Mouse (Mus musculus) brown adipose tissue, adult 24 weeks (tissue): ENCODE data around the gene Zdhhc22. TPM values are rescaled to one million over a fixed set of nuclear protein-coding genes. Genes with fewer than 3 reads are reported as not detected.

Source experiments
- H3K27ac ChIP-seq: fragments of 200-500 bp; replicated peaks from 2 replicates; pipeline ENCODE4 v1.5.1; 2012; ENCODE audit warnings: low read depth, mild to moderate bottlenecking, low read length
- H3K4me1 ChIP-seq: fragments of 200-500 bp; 2 replicates; pipeline ENCODE4 v1.6.1; 2012; ENCODE audit warnings: low read length, mixed read lengths; ENCODE audit not compliant: control insufficient read depth, insufficient read depth, insufficient read length
- H3K4me3 ChIP-seq: fragments of 200-500 bp; 2 replicates; pipeline ENCODE4 v1.5.1; 2012; ENCODE audit warnings: low read depth, mild to moderate bottlenecking, low read length, moderate library complexity; ENCODE audit not compliant: insufficient read depth
- polyA plus RNA-seq: library from polyadenylated mRNA; stranded (reverse); fragments of >200 nt; gene quantifications from 2 replicates; pipeline ENCODE4 v1.2.4, GENCODE M21; 2012; ENCODE audit not compliant: missing spikeins, insufficient read depth, insufficient read length

The Zdhhc22 gene
- polyA plus RNA-seq, 1 experiment: not detected

DNA sequence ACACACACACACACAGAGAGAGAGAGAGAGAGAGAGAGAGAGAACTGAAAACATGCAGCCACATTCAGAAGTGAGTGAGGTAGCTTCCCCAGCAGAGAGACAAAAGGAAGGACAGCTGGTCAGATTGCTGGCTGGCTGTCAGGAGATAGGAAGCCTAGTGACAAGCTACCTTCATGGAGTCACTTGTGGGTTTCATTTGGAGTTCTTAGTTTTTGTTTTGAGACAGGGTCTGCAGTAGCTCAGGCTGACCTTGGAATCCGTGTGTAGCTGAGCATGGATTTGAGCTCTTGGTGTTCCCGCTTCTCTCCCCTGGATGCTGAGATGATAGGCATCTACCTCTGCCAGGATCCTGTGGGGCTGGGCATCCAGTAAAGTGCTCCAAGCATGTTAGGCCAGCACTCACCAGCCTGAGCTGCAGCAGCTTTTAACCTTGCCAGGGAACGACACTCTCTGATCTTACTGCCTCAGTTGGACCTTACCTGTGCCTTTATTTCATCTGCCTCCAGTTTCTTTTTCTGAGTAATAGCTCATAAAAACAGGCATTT is 29.4 kb downstream of the Zdhhc22 start:
- no peak overlapping the region for H3K27ac ChIP-seq
- no peak overlapping the region for H3K4me3 ChIP-seq
- H3K4me1 ChIP-seq: no peaks in the 10 kb centered on the region

DNA sequence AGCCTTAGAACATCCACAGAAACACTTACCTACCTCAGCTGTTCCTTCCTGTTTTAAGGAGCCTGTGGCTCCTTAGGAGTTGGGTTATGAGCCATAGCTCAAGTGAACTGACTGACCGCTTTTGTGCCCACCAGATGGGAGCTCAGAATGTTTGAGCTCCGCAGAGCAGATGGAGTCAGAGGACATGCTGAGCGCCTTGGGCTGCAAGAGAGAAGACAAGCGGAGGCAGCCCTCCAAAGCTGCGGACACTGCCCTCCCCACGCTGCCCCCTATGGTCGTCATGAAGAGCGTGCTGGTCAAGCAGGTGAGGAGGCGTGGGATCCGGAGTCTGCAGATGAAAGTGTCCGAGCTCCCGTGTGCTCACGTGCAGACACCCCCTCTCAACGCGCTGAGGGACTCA is 30.1 kb downstream of the Zdhhc22 start:
- Histone ChIP-seq H3K4me1 (no peaks in the 10 kb centered on the region), H3K4me3 (no peak overlapping the region), H3K27ac (no peak overlapping the region)

DNA sequence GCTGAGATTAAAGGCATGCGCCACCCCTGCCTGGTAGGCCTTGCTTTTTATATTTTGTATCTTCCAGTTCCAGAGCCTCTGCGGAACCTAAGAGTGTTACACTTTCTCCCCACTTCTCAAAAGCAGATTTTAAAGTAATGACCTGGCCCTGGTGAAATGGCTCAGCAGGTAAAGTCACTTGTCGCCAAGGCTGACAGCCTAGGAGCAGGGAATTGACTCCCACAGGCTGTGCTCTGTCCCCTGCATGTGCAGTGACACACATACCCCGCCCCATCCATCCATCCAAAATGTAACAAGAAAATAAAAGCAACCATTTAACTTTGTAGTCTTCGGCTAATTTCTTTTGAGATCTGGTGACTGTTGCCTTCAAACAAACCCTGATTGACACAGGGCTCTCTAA is 30.6 kb downstream of the Zdhhc22 start:
- Histone ChIP-seq H3K27ac (no peak overlapping the region), H3K4me3 (no peak overlapping the region)

DNA sequence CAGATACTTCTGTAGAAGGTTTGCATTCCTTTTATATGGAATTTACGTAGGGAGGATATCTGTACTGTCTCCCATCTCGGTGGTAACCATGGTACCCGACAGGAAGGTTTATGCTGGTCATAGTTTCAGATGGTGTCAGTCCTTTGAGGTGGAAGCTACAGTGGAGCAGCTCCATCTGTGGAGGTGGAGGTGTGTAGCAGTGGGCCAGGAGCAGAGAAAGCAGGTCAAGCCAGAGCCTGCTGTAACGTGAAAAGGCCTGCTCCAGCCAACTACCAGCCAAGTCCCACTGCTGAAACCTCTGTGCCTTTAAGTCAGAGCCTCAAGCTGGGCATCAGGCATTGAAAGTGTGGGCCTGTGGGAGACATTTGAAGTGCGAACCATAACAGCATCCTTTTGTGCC is 31.7 kb downstream of the Zdhhc22 start:
- Histone ChIP-seq H3K27ac (no peak overlapping the region), H3K4me3 (no peak overlapping the region), H3K4me1 (no peaks in the 10 kb centered on the region)

More for the DNA sequence above, 30.6 kb downstream of the Zdhhc22 start:
- no peaks in the 10 kb centered on the region for H3K4me1 ChIP-seq

DNA sequence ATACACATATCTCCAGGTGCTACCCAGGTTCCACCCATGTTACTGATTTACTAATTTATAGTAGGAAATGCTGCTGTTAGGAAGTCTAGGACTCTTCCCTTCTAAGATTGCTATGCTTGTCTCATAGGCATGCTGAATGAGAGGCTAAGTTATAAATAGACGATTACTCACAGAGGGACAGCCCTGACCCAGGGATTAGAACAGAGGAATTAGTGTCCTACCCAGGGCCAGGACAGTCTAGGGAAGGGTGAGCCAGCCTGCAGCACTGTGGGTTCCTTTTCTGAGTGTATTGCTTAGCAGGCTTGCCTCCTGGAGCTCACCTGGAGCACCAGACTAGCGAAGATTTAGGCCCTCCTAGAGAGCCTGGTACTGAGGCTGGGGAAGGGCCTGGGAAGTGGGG is 34.3 kb downstream of the Zdhhc22 start:
- H3K4me1 ChIP-seq: no peaks in the 10 kb centered on the region
- no peak overlapping the region for H3K27ac ChIP-seq
- no peak overlapping the region for H3K4me3 ChIP-seq

DNA sequence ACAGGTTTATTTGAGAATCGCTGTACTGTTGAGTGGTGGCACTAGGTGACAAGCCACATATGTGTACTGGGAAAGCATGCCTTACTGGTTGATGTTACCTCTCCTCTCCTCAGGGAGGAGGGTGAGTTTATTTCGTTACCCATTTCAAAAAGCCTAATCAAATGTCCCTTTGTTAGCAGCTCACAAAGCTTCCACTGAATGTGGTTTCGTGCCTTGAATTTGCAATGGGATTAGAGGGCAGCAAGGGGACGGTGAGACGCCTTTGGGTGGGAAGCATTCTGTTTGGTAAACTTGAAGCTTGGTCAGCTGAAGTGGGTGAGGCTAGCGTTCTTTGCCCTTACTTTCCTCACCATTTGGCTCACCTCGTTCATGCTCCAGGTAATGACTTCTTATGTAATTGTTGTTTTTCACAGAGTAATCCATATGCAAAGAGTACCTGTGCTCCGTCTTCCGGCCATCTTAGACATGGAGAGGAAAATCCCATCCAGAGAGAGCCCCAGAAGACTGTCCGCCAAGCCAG is 37.8 kb downstream of the Zdhhc22 start:
- peaks cover 6% of the 10 kb centered on the region for H3K4me1 ChIP-seq
- no peak overlapping the region for H3K27ac ChIP-seq
- H3K4me3 ChIP-seq: no peak overlapping the region

DNA sequence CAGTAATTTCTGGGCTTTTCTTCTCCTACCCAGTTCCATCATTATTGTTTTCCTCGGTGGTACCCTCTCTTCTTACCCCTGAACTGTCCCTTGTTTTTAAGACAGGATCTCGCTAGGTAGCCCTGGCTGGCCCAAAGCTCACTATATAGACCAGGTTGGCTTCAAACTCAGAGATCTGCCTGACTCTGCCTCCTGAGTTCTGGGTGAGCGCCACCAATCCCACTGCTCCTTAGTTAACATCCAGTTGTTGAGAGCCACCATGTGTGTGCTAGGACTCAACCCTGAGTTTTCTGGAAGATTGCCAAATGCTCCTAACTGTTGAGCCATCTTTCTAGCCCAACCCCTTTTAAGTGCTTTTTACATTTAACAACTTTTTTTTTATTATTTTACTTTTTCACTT is 39.3 kb downstream of the Zdhhc22 start:
- Histone ChIP-seq H3K4me1 (peaks cover 6% of the 10 kb centered on the region), H3K4me3 (no peak overlapping the region), H3K27ac (no peak overlapping the region)

DNA sequence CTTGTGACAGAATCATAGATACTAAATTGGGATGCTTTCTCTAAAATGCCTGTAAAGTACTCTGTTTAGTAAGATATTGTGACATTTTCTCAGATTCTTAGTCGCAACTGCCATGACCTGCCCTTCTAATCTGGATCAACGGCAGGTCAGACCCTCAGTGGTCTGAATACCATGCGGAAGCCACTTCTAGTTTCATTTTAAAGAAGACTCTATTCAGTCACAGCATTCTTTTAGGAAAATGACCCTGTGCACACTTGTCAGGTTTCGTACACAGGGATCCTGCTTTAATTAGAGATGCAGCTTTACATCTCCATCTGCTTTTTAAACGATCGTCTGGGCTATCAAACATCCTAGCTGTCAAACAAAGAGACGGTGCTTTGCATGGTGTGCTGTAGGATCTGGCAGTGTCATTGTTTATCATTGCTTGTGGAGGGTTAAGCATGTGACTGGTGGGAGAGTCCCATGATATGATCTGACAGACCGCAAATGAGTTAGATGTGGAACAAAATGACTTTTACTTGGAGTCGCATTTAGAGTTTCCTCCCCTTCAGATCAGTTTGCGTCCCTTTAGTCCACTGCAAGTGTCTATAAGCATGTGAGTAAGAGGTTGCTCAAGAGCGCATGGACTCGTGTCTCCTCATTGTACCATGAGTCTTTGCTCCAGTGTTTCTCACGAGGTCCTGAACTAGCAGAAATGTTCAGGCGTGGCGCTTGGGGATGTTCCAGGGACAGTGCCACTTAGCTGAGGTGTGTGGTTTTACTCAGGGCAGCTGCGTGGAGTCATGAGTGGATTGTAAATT is 39.9 kb downstream of the Zdhhc22 start:
- no peak overlapping the region for H3K27ac ChIP-seq

DNA sequence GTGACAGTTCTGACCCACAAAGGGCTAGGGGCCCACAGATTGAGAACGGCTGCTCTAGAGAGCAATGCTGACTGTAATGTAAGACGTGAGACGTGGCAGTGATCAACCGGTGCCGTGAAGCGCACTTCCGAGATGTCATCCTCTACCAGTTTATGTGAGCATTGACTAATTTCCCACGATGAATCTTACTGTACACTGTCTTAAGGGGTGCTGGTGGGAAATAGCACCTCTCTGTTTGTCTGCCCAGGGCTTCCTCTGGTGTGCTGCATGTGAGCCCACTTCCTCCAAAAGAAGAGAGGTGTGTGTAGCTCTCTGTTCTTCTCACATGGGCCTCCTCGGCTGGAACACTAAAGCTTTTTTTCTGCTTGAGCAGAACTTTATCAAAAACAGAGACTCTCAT is 40.7 kb downstream of the Zdhhc22 start:
- Histone ChIP-seq H3K27ac (no peak overlapping the region), H3K4me1 (peaks cover 6% of the 10 kb centered on the region), H3K4me3 (no peak overlapping the region)

More for the DNA sequence above, 39.9 kb downstream of the Zdhhc22 start:
- Histone ChIP-seq H3K4me1 (peaks cover 6% of the 10 kb centered on the region), H3K4me3 (no peak overlapping the region)

DNA sequence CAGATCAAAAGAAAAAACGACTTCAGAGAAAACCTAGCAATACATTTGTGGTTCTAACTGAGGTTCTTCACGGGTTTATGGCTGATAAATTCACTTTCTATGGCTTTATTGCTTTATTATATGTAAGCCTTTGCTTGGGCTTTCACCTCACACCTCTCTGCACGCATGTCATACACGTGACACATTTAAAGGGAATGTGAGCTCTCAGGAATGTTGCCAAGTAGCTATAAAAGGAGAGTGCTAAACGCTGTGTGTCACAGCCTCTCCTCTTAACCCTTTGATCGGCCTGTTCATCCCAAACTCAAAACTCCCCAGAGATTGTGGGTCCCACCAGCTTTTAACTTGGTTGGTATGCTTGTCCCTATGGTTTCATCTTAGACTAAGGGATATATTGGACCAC is 41.6 kb downstream of the Zdhhc22 start:
- Histone ChIP-seq H3K4me1 (peaks cover 6% of the 10 kb centered on the region), H3K4me3 (no peak overlapping the region), H3K27ac (no peak overlapping the region)

DNA sequence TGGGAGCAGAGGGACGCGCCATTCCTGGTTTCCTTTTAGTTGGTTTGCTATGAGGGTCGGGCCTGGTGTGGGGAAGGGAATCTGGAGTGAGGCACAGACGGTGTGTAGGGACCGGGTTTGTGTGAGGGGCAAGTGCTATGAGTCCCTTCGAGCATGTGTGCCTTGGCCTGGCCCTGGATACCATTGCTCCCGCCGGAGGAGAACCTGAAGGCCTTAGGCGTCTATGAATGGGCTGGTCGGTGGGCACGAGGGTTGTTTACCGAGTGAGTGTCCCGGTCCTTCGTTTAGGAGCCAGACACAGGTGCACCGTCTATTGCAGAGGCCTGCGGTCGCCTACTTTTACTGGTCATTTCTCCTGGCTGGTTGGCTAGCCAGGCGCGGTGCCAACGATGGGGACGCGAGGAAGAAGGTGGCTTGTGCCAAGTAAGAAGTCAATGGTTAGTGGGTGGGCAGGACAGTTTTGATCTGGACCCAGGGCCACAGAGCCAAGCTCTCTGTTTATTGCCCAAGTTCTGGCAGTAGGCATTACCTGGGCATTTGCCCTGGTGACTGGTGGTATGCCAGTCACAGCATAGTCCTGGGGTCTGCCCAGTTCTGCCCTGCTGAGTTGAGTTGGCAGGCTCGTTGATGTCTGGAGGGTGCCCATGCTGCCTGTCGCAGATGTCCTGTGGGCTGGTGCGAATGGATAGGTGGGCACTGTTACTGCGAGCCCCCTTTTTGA is 42.4 kb downstream of the Zdhhc22 start:
- Histone ChIP-seq H3K4me1 (peaks cover 6% of the 10 kb centered on the region), H3K27ac (peak overlapping the region; percentile 84), H3K4me3 (peak overlapping the region; percentile 73)

DNA sequence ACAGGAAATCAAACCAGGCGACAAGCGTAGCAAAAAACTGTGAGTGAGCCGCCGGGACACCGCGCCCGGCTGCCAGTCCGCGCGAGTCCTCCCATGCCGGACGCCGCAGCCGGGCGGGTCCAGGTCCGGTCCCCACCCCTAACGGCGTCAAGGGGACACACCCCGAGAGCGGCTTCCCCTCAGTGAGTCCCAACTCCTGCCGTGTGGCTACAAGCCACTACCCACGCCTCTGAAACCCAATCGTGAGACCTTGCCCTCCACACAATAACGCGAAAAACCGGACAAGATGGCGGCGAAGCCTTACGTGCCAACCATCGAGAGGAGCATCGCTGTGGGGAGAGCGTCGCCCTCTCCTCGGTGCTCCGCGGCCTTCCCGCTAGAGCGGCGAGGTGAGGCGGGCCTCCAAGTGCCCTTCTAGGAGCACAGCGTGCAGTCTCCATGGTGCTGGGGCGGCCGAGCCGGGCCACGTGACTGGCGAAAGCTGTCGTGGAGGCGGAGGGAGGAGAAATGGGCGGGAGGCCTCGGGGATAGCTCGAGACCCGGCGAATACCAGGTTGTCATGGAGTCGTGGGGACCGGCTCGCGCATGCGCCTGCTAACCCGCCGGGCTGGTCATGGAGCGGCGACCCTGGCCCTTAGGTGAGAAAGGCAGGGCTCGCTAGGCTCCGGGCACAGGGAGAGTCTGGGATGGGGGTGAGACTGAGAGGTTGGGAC is 43.2 kb downstream of the Zdhhc22 start, which contains the start of gene Cipc:
Gene Cipc, plus strand, starts transcription at position 182 of the 713 bp plus-strand sequence.
- Histone ChIP-seq H3K27ac (peak within 1 kb of the TSS; percentile 93), H3K4me3 (peak within 1 kb of the TSS; percentile 73), H3K4me1 (peaks cover 6% of the 10 kb centered on the region)

DNA sequence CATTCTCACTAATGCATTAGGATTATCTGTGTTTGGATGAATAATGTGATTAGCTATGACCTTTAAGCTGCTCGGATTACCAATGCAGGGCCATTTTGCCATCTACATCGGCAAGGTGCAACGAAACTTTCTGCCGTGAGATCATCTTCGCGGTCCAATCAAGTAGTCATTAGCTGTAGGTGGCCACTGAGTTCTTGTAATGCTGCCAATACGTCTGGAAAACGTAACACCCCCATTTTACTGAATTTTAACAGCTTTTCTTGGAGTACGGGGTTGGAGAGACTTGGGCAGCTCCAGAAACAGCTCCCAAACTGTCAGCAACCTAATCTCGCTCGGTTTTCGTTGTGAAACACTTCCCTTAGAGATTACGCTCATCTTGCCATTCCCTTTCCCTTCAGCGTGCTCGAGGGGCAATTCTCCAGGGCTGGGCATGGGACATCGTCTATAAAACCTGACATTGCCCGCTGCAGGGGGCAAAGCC is 43.9 kb downstream of the Zdhhc22 start:
- H3K4me3 ChIP-seq: peak overlapping the region; percentile 73
- H3K4me1 ChIP-seq: peaks cover 6% of the 10 kb centered on the region
- peak overlapping the region; percentile 93 for H3K27ac ChIP-seq

DNA sequence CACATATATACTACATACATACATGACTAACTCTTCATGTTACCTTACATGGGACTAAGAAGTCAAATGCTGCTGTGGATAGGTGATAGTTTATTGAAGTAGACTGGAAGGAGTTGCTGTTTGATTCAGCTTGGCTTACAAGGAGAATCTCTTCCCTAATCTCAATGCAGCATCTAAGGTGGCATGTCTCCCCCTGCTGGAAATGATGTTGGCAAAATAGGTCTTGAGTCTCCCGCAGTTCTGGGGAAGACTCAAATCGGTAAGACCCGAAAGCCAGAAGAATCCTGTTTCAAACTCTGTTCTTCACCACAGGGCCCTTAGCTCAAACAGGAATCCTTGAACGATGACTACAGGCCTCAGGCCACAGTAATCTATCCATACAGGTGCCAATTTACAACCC is 45.1 kb downstream of the Zdhhc22 start:
- H3K27ac ChIP-seq: peak overlapping the region; percentile 61

DNA sequence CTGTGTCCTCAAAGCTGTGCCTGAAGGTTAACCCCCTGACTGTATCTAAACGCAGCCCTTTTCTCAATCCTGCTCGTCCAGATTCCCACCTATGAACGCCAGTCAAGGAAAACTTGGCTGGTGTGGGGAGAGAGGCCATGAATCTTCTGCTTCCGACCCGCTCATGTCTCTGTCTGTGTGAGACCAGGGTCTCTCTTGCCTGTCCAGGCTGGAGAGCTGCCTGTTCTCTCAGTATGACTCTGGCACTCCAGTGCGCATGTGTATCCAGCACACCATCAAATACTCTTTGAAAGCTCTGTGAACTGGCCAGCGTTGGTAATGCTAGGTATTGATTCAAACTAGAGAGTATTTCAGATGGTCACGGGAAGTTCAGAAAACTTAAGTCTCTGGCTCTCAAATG is 46.8 kb downstream of the Zdhhc22 start:
- Histone ChIP-seq H3K4me3 (no peak overlapping the region), H3K27ac (no peak overlapping the region), H3K4me1 (peaks cover 6% of the 10 kb centered on the region)

More for the DNA sequence above, 45.1 kb downstream of the Zdhhc22 start:
- no peak overlapping the region for H3K4me3 ChIP-seq
- H3K4me1 ChIP-seq: peaks cover 6% of the 10 kb centered on the region
